Mouse (Mus musculus) 3134 (cell line): ENCODE data around the gene Snai1.

ENCODE experiments used
- DNase-seq: peaks from one replicate; pipeline ENCODE4 v3.0.0-alpha.2; 2011; ENCODE audit warnings: low spot score; ENCODE audit not compliant: insufficient read length; ENCODE audit errors: extremely low read depth

Gene Snai1

GRCm38 (mm10) chr2:167577186-167577785 is 39.3 kb downstream of the Snai1 start:
- DNase-seq: no peak

- DNase-seq: no peak
Observed at GRCm38 (mm10) chr2:167578521-167578920, 40.5 kb downstream of the Snai1 start.

GRCm38 (mm10) chr2:167583161-167583952 is 45.4 kb downstream of the Snai1 start:
- no peak for DNase-seq

GRCm38 (mm10) chr2:167585273-167585672 is 47.3 kb downstream of the Snai1 start:
- no peak for DNase-seq

GRCm38 (mm10) chr2:167586041-167586440 is 48.0 kb downstream of the Snai1 start:
- DNase-seq: peak; percentile 83

- peak; percentile 81 for DNase-seq
Observed at GRCm38 (mm10) chr2:167586976-167587375, 49.0 kb downstream of the Snai1 start.

GRCm38 (mm10) chr2:167588774-167589577 is 51.0 kb downstream of the Snai1 start:
- peak; percentile 87 for DNase-seq
